Comparison of ENCODE assay signal across 9 mouse cellular contexts in genomic region chr16:5931680-5932079, GRCm38 (mm10). TPM values are rescaled to one million over a fixed set of nuclear protein-coding genes. Genes with fewer than 3 reads are reported as not detected.
DNase-seq lines count a peak whose midpoint lies in the region; ATAC-seq lines count a peak whose summit lies in the region.
"Had no signal": no experiment of that assay in that cellular context is flagged by ENCODE, and none has a peak within 500 bp of the region (broad histone marks: within the 10 kb centered on the region; RNA-seq: fewer than 3 reads in every experiment).

No protein-coding gene starts in this region.

- WGBS in forebrain, embryonic 14.5 days: 27% methylated on average over 7 of the region's 7 CpGs
- WGBS in hindbrain, embryonic 13.5 days: 25% methylated on average over 7 of the region's 7 CpGs
- WGBS in midbrain, embryonic 10.5 days: 27% methylated on average over 7 of the region's 7 CpGs

- H3K27ac ChIP-seq in forebrain, embryonic 14.5 days (ENCODE audit: low read depth, low read length): no peak overlapping the region
- no peak overlapping the region for H3K27ac ChIP-seq in hindbrain, embryonic 13.5 days
- no peak overlapping the region for H3K27ac ChIP-seq in midbrain, embryonic 10.5 days (replicated peaks)
- H3K27ac ChIP-seq: limb, embryonic 12.5 days had no signal

- peak; percentile 19 for DNase-seq in adipocyte (ENCODE audit: low spot score)
- peak; percentile 87 for DNase-seq in forebrain, embryonic 14.5 days (ENCODE audit: low spot score)
- DNase-seq in layer of hippocampus, postnatal 25 days (ENCODE audit: extremely low spot score in 1 of 2, low spot score in 1 of 2): peak; percentile 84 to 98
- DNase-seq in midbrain, embryonic 10.5 days (ENCODE audit: low spot score): peak; percentile 75
- DNase-seq in spleen, postnatal 10 days (ENCODE audit: low spot score in 2 of 2): peak; percentile 11 to 60

- H3K4me1 ChIP-seq in forebrain, embryonic 14.5 days (ENCODE audit: control insufficient read depth, insufficient read depth, low read length): no peaks in the 10 kb centered on the region
- peaks cover 19% of the 10 kb centered on the region for H3K4me1 ChIP-seq in hindbrain, embryonic 13.5 days (replicated peaks)
- peaks cover 14% of the 10 kb centered on the region for H3K4me1 ChIP-seq in midbrain, embryonic 10.5 days
- H3K4me1 ChIP-seq: limb, embryonic 12.5 days had no signal

- no peaks in the 10 kb centered on the region for H3K9me3 ChIP-seq in forebrain, embryonic 14.5 days (replicated peaks; ENCODE audit: control insufficient read depth, low read length)
- no peaks in the 10 kb centered on the region for H3K9me3 ChIP-seq in hindbrain, embryonic 13.5 days
- no peaks in the 10 kb centered on the region for H3K9me3 ChIP-seq in midbrain, embryonic 10.5 days (replicated peaks)
- H3K9me3 ChIP-seq: limb, embryonic 12.5 days had no signal

- no peak overlapping the region for H3K9ac ChIP-seq in forebrain, embryonic 14.5 days (ENCODE audit: low read length)
- H3K9ac ChIP-seq in hindbrain, embryonic 13.5 days: no peak overlapping the region
- H3K9ac ChIP-seq: limb, embryonic 12.5 days had no signal

- H3K4me3 ChIP-seq in forebrain, embryonic 14.5 days (ENCODE audit: low read depth, low read length): no peak overlapping the region
- no peak overlapping the region for H3K4me3 ChIP-seq in hindbrain, embryonic 13.5 days
- H3K4me3 ChIP-seq in midbrain, embryonic 10.5 days: no peak overlapping the region
- H3K4me3 ChIP-seq: limb, embryonic 12.5 days had no signal

- ATAC-seq in cerebellum, adult (ENCODE audit: insufficient number of reproducible peaks, low FRiP score, low TSS enrichment): peak; percentile 61; the same call in 1 of the 2 replicates
- peak; percentile 34; the same call in 1 of the 2 replicates for ATAC-seq in forebrain, embryonic 14.5 days
- ATAC-seq in hindbrain, embryonic 13.5 days (ENCODE audit: low FRiP score): 0 out of 2 replicates have a peak, but pooled peaks have one; percentile 52
- no peak for ATAC-seq in monocyte, adult 5-6 weeks (replicated peaks; ENCODE audit: insufficient number of reproducible peaks, low FRiP score, low TSS enrichment, poor library complexity, severe bottlenecking)

- H3K4me2 ChIP-seq in forebrain, embryonic 14.5 days (ENCODE audit: low read length): no peak overlapping the region
- H3K4me2 ChIP-seq in hindbrain, embryonic 13.5 days: no peak overlapping the region
- H3K4me2 ChIP-seq: limb, embryonic 12.5 days had no signal

- H3K27me3 ChIP-seq in forebrain, embryonic 14.5 days (replicated peaks; ENCODE audit: control insufficient read depth, insufficient read depth, low read length): no peaks in the 10 kb centered on the region; the same call in 1 of the 2 replicates
- H3K27me3 ChIP-seq in hindbrain, embryonic 13.5 days: no peaks in the 10 kb centered on the region
- H3K27me3 ChIP-seq in midbrain, embryonic 10.5 days (ENCODE audit: low read depth, poor library complexity, severe bottlenecking): no peaks in the 10 kb centered on the region
- H3K27me3 ChIP-seq: limb, embryonic 12.5 days had no signal

- H3K36me3 ChIP-seq in forebrain, embryonic 14.5 days (ENCODE audit: control insufficient read depth, insufficient read depth, low read length): no peaks in the 10 kb centered on the region
- H3K36me3 ChIP-seq in hindbrain, embryonic 13.5 days: no peaks in the 10 kb centered on the region
- no peaks in the 10 kb centered on the region for H3K36me3 ChIP-seq in midbrain, embryonic 10.5 days
- H3K36me3 ChIP-seq: limb, embryonic 12.5 days had no signal

RNA-seq across cellular contexts. Expression of gene Rbfox1, which starts 46.5 kb away (rescaled TPM):
- 75.8 and 118 TPM in 2 replicates for polyA plus RNA-seq in forebrain, embryonic 14.5 days (2014; fragmentation: Nextera tagmentation; extraction: Ambion mirVana)
- polyA plus RNA-seq in hindbrain, embryonic 13.5 days (2015; fragmentation: Nextera tagmentation; extraction: Ambion mirVana): 148 and 188 TPM in 2 replicates
- 100 to 1,000 TPM; 381 to 430 TPM for total RNA-seq in layer of hippocampus, postnatal 25 days (2021)
- polyA plus RNA-seq in midbrain, embryonic 10.5 days (2016; fragmentation: Nextera tagmentation; extraction: Ambion mirVana): 2.5 and 5.9 TPM in 2 replicates
- not detected in 3 replicates for total RNA-seq in monocyte, adult 5-6 weeks (2017)

Comparison
In these comparisons a context has a peak if more than half of its experiments do, and no peak if none do; other contexts are left out.
1. DNase-seq: peak in every context shown above with its lines; median percentile 91 in layer of hippocampus, postnatal 25 days; 87 in forebrain, embryonic 14.5 days; 75 in midbrain, embryonic 10.5 days; 36 in spleen, postnatal 10 days; 19 in adipocyte.
2. RNA of gene Rbfox1, which starts 46.5 kb away (polyA plus RNA-seq): 148 to 188 TPM in hindbrain, embryonic 13.5 days and 75.8 to 118 TPM in forebrain, embryonic 14.5 days; 2.5 to 5.9 TPM in midbrain, embryonic 10.5 days; every median in the first group is over 10 times any median in the second.